Mouse (Mus musculus): Measurements from ENCODE around the gene Parvg. TPM values are rescaled to one million over a fixed set of nuclear protein-coding genes. Genes with fewer than 3 reads are reported as not detected.
A peak's percentile ranks its signal among the peaks of the same experiment; 100 is the strongest.

Gene Parvg
- polyA plus RNA-seq, 1 experiment from 2014 or later = 13.4 TPM

DNA sequence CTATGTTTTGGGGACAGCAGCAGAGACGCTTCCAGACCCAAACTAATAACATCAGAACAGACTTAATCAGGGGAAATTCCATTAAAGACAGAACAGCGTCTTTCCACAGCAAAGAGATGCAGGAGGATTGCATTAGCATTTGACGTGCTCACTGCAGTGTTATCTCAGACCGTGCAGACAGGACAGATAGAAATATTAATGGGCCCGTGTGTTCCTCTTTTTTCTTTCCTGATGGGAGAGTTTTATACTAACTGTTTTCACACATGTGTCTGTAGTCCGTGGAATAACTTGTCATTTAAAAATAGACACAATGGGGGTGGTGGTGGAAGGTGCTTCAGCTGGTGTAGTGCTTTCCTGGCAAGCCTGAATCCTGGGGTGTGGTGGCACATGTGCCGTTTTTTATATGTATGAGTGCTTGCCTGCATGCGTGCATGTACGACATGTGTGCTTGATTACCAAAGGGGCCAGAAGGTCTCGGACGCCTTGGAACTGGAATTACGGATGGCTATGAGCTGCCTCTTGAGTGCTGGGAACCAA lies 12.5 kb downstream of the Parvg start:
- no peaks in the 10 kb centered on the region for H3K9me3 ChIP-seq (ENCODE audit: low read length)
- H3K9ac ChIP-seq (replicated peaks) = no peak overlapping the region
- WGBS (ENCODE audit: insufficient replicate concordance) = 53% methylated on average over 12 of the region's 12 CpGs
- H3K27me3 ChIP-seq (ENCODE audit: insufficient read depth, low read length) = no peaks in the 10 kb centered on the region
- no peak overlapping the region for H3K4me3 ChIP-seq (ENCODE audit: low read depth, low read length)
- DNase-seq = no peak
- no peak overlapping the region for H3K4me2 ChIP-seq (ENCODE audit: low read depth, low read length)
- H3K36me3 ChIP-seq (replicated peaks; ENCODE audit: insufficient read depth, low read length) = 0 out of 2 replicates have a peak, but pooled peaks cover 3% of the 10 kb centered on the region
- ATAC-seq = no peak
- no peaks in the 10 kb centered on the region for H3K4me1 ChIP-seq (ENCODE audit: insufficient read depth)
- H3K27ac ChIP-seq (ENCODE audit: low read depth) = no peak overlapping the region
- no peak for TF ChIP-seq EP300 (IDR thresholded peaks at IDR 0.05; ENCODE audit: low read depth)
- TF ChIP-seq CTCF (IDR thresholded peaks at IDR 0.05; ENCODE audit: low read depth) = no peak

GRCm38 (mm10) chr15:84337599-84337998 lies 13.8 kb downstream of the Parvg start:
- H3K4me3 ChIP-seq (ENCODE audit: low read depth, low read length) = no peak overlapping the region
- DNase-seq (no peak), ATAC-seq (no peak)
- H3K9me3 ChIP-seq (ENCODE audit: low read length) = no peaks in the 10 kb centered on the region
- H3K9ac ChIP-seq (replicated peaks) = no peak overlapping the region
- WGBS (ENCODE audit: insufficient replicate concordance) = 56% methylated on average over 5 of the region's 5 CpGs
- no peak overlapping the region for H3K4me2 ChIP-seq (ENCODE audit: low read depth, low read length)
- no peak overlapping the region for H3K27ac ChIP-seq (ENCODE audit: low read depth)
- no peaks in the 10 kb centered on the region for H3K4me1 ChIP-seq (ENCODE audit: insufficient read depth)
- 0 out of 2 replicates have a peak, but pooled peaks cover 3% of the 10 kb centered on the region for H3K36me3 ChIP-seq (replicated peaks; ENCODE audit: insufficient read depth, low read length)
- H3K27me3 ChIP-seq (ENCODE audit: insufficient read depth, low read length) = no peaks in the 10 kb centered on the region
- TF ChIP-seq CTCF (IDR thresholded peaks at IDR 0.05; ENCODE audit: low read depth) (no peak), EP300 (IDR thresholded peaks at IDR 0.05; ENCODE audit: low read depth) (no peak)

GRCm38 (mm10) chr15:84340926-84341325 lies 17.1 kb downstream of the Parvg start:
- 40% methylated on average over 2 of the region's 2 CpGs for WGBS (ENCODE audit: insufficient replicate concordance)
- DNase-seq = no peak

GRCm38 (mm10) chr15:84348769-84349168 lies 24.9 kb downstream of the Parvg start:
- H3K27ac ChIP-seq (ENCODE audit: low read depth) = no peak overlapping the region
- H3K9ac ChIP-seq (replicated peaks) = no peak overlapping the region
- no peaks in the 10 kb centered on the region for H3K36me3 ChIP-seq (replicated peaks; ENCODE audit: insufficient read depth, low read length)
- H3K4me2 ChIP-seq (ENCODE audit: low read depth, low read length) = no peak overlapping the region
- H3K4me1 ChIP-seq (ENCODE audit: insufficient read depth) = 0 out of 2 replicates have a peak, but pooled peaks cover 5% of the 10 kb centered on the region
- H3K27me3 ChIP-seq (ENCODE audit: insufficient read depth, low read length) = no peaks in the 10 kb centered on the region
- 83% methylated on average over 4 of the region's 4 CpGs for WGBS (ENCODE audit: insufficient replicate concordance)
- H3K9me3 ChIP-seq (ENCODE audit: low read length) = peaks cover 7% of the 10 kb centered on the region
- TF ChIP-seq EP300 (IDR thresholded peaks at IDR 0.05; ENCODE audit: low read depth) (no peak), CTCF (IDR thresholded peaks at IDR 0.05; ENCODE audit: low read depth) (peak; percentile 48)
- H3K4me3 ChIP-seq (ENCODE audit: low read depth, low read length) = no peak overlapping the region
- DNase-seq (no peak), ATAC-seq (no peak)

More at GRCm38 (mm10) chr15:84340926-84341325, 17.1 kb downstream of the Parvg start:
- H3K27me3 ChIP-seq (ENCODE audit: insufficient read depth, low read length) = no peaks in the 10 kb centered on the region
- no peak overlapping the region for H3K4me3 ChIP-seq (ENCODE audit: low read depth, low read length)
- H3K4me1 ChIP-seq (ENCODE audit: insufficient read depth) = no peaks in the 10 kb centered on the region
- no peak for ATAC-seq
- H3K9me3 ChIP-seq (ENCODE audit: low read length) = no peaks in the 10 kb centered on the region
- 0 out of 2 replicates have a peak, but pooled peaks cover 3% of the 10 kb centered on the region for H3K36me3 ChIP-seq (replicated peaks; ENCODE audit: insufficient read depth, low read length)
- H3K27ac ChIP-seq (ENCODE audit: low read depth) = no peak overlapping the region
- TF ChIP-seq EP300 (IDR thresholded peaks at IDR 0.05; ENCODE audit: low read depth) (no peak), CTCF (IDR thresholded peaks at IDR 0.05; ENCODE audit: low read depth) (no peak)
- H3K4me2 ChIP-seq (ENCODE audit: low read depth, low read length) = no peak overlapping the region
- H3K9ac ChIP-seq (replicated peaks) = no peak overlapping the region

DNA sequence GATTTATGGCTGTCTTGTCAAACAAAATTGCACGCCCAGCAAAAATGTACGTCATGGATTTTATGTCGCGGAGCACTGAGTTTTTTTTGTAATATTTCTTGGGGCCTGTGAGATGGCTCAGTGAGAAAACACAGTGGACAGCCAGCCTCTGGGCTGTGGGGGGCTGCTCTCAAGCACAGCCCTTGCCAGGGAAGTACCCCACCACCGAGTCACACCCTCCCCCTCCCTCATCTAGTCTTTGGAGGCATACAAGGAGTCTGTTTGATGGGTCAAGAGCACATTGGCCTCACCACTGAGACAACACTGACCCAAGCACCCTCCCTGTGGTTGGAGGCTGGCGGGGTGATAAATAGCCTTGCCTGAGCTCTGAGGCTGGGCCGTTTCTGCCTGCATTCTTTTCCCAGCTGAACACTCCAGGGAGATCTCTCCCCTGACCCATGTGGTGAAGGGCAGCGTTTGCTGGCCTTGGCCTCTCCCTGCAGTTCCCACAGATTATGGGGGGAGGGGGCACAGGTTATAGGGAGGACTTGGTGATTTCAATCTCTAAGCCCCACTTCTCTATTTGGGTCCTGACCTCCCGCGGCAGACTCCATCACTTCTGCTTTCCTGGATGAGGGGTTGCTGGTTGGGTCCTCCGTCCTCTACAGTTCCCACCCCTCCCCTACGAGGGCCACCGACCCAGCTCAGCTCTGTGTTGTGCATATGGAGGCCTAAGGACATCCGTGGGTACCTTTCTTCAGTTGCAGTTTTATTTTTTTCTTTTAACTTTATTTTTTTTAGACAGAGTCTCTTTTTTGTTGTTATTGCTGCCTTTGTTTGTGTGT lies 26.3 kb downstream of the Parvg start:
- WGBS (ENCODE audit: insufficient replicate concordance) = 47% methylated on average over 14 of the region's 14 CpGs

DNA sequence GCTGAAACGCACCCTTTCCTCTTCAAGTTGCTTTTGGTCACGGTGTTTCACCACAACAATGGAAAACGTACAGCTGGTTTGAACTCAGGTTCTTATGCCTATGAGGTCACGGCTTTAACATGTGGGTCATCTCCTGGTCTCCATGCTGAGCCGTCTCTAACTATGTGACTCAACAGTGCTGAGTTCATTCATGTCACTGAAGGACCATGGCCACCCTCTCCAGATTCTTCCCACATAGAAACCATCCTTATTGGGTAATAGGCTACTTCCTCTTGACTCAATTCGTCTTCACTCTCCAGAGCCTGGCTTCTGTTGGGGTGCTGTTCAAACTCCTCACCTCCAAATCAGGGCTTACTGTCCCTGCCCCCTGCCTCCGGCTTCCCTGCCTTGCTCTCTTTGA lies 27.5 kb downstream of the Parvg start:
- no peak overlapping the region for H3K4me3 ChIP-seq (ENCODE audit: low read depth, low read length)
- no peaks in the 10 kb centered on the region for H3K36me3 ChIP-seq (replicated peaks; ENCODE audit: insufficient read depth, low read length)
- peaks cover 7% of the 10 kb centered on the region for H3K9me3 ChIP-seq (ENCODE audit: low read length)
- no peak for TF ChIP-seq CTCF (IDR thresholded peaks at IDR 0.05; ENCODE audit: low read depth)
- no peak for TF ChIP-seq EP300 (IDR thresholded peaks at IDR 0.05; ENCODE audit: low read depth)
- no peak overlapping the region for H3K4me2 ChIP-seq (ENCODE audit: low read depth, low read length)
- no peaks in the 10 kb centered on the region for H3K27me3 ChIP-seq (ENCODE audit: insufficient read depth, low read length)
- DNase-seq = no peak
- H3K9ac ChIP-seq (replicated peaks) = no peak overlapping the region
- ATAC-seq = no peak; the same call in 1 of the 2 replicates
- WGBS (ENCODE audit: insufficient replicate concordance) = 53% methylated on average over 7 of the region's 7 CpGs
- H3K4me1 ChIP-seq (ENCODE audit: insufficient read depth) = peaks cover 7% of the 10 kb centered on the region; the same call in 1 of the 2 replicates
- H3K27ac ChIP-seq (ENCODE audit: low read depth) = no peak overlapping the region

More for the DNA sequence above, 26.3 kb downstream of the Parvg start:
- DNase-seq (peak; percentile 26), ATAC-seq (0 out of 2 replicates have a peak, but pooled peaks have one; percentile 27)
- H3K27ac ChIP-seq (ENCODE audit: low read depth) = no peak overlapping the region
- H3K4me2 ChIP-seq (ENCODE audit: low read depth, low read length) = no peak overlapping the region
- no peaks in the 10 kb centered on the region for H3K36me3 ChIP-seq (replicated peaks; ENCODE audit: insufficient read depth, low read length)
- H3K9me3 ChIP-seq (ENCODE audit: low read length) = peaks cover 7% of the 10 kb centered on the region
- no peak overlapping the region for H3K9ac ChIP-seq (replicated peaks)
- no peak for TF ChIP-seq EP300 (IDR thresholded peaks at IDR 0.05; ENCODE audit: low read depth)
- TF ChIP-seq CTCF (IDR thresholded peaks at IDR 0.05; ENCODE audit: low read depth) = no peak
- peaks cover 7% of the 10 kb centered on the region; the same call in 1 of the 2 replicates for H3K4me1 ChIP-seq (ENCODE audit: insufficient read depth)
- no peak overlapping the region for H3K4me3 ChIP-seq (ENCODE audit: low read depth, low read length)
- H3K27me3 ChIP-seq (ENCODE audit: insufficient read depth, low read length) = no peaks in the 10 kb centered on the region
